Mouse (Mus musculus): Measurements from ENCODE around the gene Ptges3l. TPM values are rescaled to one million over a fixed set of nuclear protein-coding genes. Genes with fewer than 3 reads are reported as not detected.

The Ptges3l gene
- polyA plus RNA-seq, 1 experiment from 2014 or later, result 57.6 TPM

GRCm38 (mm10) chr11:101433396-101433795, 8.3 kb upstream of the Ptges3l start:
- Histone ChIP-seq H3K4me1 (no peaks in the 10 kb centered on the region), H3K36me3 (peaks cover 70% of the 10 kb centered on the region)
- 91% methylated on average over 13 of the region's 13 CpGs for WGBS

DNA sequence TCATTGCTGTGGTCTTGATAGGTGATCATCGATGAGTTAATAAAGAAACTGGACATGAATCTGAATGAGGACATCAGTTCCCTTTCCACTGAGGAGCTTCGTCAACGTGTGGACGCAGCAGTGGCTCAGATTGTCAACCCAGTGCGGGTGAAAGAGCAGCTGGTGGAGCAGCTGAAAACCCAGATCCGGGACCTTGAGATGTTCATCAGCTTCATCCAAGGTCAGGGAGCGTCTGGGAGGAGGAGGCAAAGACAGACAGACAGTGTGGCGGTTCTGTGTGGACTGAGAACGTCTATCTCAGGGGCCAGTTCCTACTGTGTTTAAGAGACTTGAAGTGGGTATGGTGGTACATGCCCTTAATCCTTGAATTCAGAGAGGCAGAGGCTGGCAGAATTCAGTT, 6.2 kb upstream of the Ptges3l start:
- no peaks in the 10 kb centered on the region for H3K9me3 ChIP-seq
- peaks cover 70% of the 10 kb centered on the region for H3K36me3 ChIP-seq
- no peak for DNase-seq (ENCODE audit: low spot score)
- no peaks in the 10 kb centered on the region for H3K27me3 ChIP-seq (ENCODE audit: insufficient read depth, poor library complexity, severe bottlenecking)
- no peak overlapping the region for H3K4me3 ChIP-seq
- H3K27ac ChIP-seq, result no peak overlapping the region
- 90% methylated on average over 9 of the region's 9 CpGs for WGBS
- peaks cover 8% of the 10 kb centered on the region for H3K4me1 ChIP-seq

More at GRCm38 (mm10) chr11:101433396-101433795, 8.3 kb upstream of the Ptges3l start:
- no peak overlapping the region for H3K4me3 ChIP-seq
- no peak for DNase-seq (ENCODE audit: low spot score)
- no peaks in the 10 kb centered on the region for H3K27me3 ChIP-seq (ENCODE audit: insufficient read depth, poor library complexity, severe bottlenecking)
- no peaks in the 10 kb centered on the region for H3K9me3 ChIP-seq
- H3K27ac ChIP-seq, result no peak overlapping the region

DNA sequence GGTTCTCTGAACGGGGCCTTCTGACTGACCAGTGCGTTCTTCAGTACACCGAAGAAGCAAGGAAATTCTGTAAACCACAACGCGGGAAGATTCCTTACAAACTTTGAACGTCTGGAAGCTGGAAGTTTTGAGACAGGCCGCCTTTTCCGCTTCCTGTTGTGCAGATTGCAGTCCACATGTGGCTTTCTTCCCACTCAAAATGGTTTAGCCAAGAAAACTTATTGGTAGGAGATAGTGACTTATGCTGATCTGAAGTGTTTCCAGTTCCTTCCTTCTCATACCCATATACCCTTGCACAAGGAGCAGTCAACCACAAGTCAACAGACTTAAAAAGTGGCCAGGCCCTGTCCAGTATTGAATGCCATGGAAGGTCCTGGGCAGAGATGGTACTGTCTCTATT, 1.0 kb upstream of the Ptges3l start:
- peaks cover 33% of the 10 kb centered on the region for H3K36me3 ChIP-seq
- H3K4me1 ChIP-seq, result peaks cover 23% of the 10 kb centered on the region
- peak overlapping the region; percentile 96 for H3K4me3 ChIP-seq
- H3K27ac ChIP-seq, result no peak overlapping the region
- 64% methylated on average over 8 of the region's 8 CpGs for WGBS
- no peak for DNase-seq (ENCODE audit: low spot score)
- H3K9me3 ChIP-seq, result no peaks in the 10 kb centered on the region
- no peaks in the 10 kb centered on the region for H3K27me3 ChIP-seq (ENCODE audit: insufficient read depth, poor library complexity, severe bottlenecking)

DNA sequence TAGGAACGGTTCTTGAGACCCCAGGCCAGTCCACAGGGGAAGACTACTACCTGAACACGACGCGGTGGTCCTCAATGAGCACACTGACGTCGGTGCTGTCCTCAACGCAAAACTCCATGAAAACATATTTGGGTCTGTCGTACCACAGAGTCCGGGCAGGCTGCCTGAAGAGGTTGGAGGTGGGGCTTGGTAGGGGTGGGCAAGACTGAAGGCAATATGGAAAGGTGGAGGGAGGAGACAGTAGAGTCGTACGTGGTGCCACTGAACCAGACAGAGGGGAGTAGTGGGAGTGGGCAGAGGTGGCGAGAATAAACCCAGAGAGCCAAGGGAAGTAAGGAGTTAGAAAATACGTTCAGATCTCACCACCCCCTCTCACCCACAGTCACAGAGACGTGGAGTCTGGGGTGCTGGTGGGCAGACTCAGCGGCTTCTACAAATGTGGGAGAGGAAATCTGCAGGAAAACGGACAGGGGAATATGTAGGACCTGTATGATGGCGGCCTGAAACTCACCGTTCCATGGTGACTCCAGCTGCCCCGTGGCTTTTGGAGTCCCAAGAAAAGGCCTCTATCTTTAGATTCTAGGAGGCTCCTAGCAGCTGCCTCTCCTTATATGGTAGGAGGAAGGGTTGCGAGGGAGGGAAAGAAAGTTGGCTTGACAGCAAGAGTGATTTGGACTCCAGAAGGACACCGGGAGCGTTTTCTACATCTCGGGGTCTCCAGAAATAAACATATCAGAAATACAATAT, 855 bp downstream of the Ptges3l start, which contains the start of gene Gm27029:
Gm27029 (minus strand) TSS at position 692 of the 747 bp plus-strand sequence.
- 4% methylated on average over 23 of the region's 23 CpGs for WGBS
- peaks cover 30% of the 10 kb centered on the region for H3K36me3 ChIP-seq
- peaks cover 23% of the 10 kb centered on the region for H3K4me1 ChIP-seq
- no peaks in the 10 kb centered on the region for H3K9me3 ChIP-seq
- H3K27ac ChIP-seq, result peak within 1 kb of the TSS; percentile 93
- H3K27me3 ChIP-seq (ENCODE audit: insufficient read depth, poor library complexity, severe bottlenecking), result no peaks in the 10 kb centered on the region
- H3K4me3 ChIP-seq, result peak within 1 kb of the TSS; percentile 96
- peak; percentile 86 for DNase-seq (ENCODE audit: low spot score)

DNA sequence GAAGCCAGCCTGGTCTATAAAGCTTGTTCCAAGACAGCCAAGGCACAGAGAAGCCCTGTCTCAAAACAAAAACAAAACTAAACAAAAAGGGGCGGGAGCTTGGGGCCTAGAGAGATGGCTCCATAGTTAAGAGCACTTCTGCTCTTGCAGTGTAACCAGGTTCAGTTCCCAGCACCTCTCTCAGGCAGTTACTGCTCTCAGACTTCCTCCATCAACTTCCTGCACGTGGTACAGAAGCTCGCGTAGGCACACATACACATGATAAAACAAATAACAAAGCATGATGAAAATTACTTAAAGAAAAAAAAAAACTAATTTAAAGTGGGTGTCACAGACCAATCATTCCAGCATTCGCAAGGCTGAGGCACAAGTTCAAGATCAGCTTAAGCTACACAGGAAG, 5.0 kb downstream of the Ptges3l start:
- WGBS, result 81% methylated on average over 5 of the region's 5 CpGs
- Histone ChIP-seq H3K36me3 (peaks cover 28% of the 10 kb centered on the region), H3K4me1 (peaks cover 14% of the 10 kb centered on the region), H3K9me3 (no peaks in the 10 kb centered on the region), H3K4me3 (no peak overlapping the region), H3K27ac (no peak overlapping the region), H3K27me3 (ENCODE audit: insufficient read depth, poor library complexity, severe bottlenecking) (no peaks in the 10 kb centered on the region)
- DNase-seq (ENCODE audit: low spot score), result no peak

DNA sequence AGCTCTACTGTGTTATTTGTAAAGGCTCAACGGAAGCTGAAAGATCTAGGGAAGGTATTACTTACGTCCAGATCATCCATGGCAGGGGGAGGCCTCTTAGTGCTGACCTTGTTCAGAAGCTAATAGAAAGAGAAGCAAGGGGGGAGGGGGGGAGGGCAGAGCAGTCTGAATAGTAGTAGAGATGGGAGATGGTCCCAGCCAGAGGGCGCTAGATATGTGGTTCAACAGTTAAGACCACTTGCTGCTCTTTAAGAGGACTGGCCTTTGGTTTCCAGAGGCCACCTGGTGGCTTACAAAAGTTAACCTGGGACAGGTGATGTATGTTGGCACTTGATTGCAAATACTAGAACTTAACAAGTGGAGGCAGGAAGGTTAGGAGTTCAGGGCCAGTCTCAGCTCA, 5.5 kb downstream of the Ptges3l start:
- no peak for DNase-seq (ENCODE audit: low spot score)
- H3K4me1 ChIP-seq, result peaks cover 14% of the 10 kb centered on the region
- H3K36me3 ChIP-seq, result peaks cover 28% of the 10 kb centered on the region
- WGBS, result 26% methylated on average over 3 of the region's 3 CpGs
- no peaks in the 10 kb centered on the region for H3K27me3 ChIP-seq (ENCODE audit: insufficient read depth, poor library complexity, severe bottlenecking)
- H3K4me3 ChIP-seq, result no peak overlapping the region
- no peak overlapping the region for H3K27ac ChIP-seq
- no peaks in the 10 kb centered on the region for H3K9me3 ChIP-seq

DNA sequence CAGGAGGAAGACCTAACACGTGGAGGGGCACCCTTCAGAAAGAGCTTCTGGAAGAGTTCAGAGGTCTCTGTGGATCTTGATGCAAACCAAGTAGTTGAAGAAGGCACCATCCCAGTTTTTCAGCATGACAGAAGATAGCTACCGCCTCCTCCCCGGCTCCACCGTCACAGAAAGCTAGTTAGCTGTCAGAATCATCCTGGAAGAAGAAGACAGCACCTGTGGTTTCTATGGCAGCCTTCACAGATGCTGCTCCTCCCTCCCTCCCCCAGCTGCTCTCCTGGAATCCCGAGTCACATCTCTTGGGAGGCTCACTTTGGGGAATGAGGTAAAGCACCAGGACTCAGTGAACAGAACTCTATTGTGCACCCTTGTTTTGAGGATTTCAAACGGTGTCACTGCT, 6.1 kb downstream of the Ptges3l start:
- Histone ChIP-seq H3K4me1 (peaks cover 11% of the 10 kb centered on the region), H3K36me3 (peaks cover 29% of the 10 kb centered on the region), H3K27me3 (ENCODE audit: insufficient read depth, poor library complexity, severe bottlenecking) (no peaks in the 10 kb centered on the region), H3K4me3 (no peak overlapping the region), H3K27ac (no peak overlapping the region), H3K9me3 (no peaks in the 10 kb centered on the region)
- no peak for DNase-seq (ENCODE audit: low spot score)
- WGBS, result 58% methylated on average over 6 of the region's 6 CpGs

DNA sequence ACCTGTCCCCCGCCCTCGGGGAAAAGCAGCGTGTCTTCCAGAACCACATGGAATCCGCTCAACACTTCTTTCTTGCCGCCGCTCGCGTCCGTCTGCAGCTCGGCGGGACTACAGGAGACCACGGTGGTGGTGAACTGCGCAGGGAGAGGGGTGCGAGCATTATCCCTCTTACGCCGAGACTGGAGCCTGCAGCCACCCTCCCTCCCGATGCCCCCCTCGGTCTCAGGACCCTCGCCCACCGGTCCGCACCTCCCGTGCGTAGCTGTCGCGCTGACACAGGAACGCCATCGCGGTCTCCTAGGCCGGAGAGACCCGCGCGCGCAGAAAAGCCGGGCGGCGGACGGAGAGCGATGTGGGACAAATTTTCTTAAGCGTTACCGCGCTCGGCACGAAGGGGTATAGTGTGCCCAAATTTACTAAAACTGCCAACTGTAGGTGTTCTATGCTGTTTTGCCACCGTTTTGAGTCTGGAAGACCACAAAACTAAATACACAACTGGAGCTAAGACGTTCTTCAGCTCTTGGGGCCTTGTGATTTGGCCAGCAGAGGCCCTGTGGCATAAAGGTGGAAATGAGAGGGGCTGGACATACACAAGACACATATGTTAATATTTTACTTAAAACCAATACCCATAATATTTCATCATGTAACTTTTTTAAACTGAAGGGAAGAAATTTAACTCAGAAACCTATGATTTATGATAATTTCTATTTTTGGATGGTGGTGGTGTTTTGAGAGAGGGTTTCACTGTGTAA, 7.9 kb downstream of the Ptges3l start, which contains the start of gene Aarsd1:
Aarsd1 (minus strand) TSS at position 515 of the 755 bp plus-strand sequence.
- H3K27ac ChIP-seq, result peak within 1 kb of the TSS; percentile 93
- H3K4me1 ChIP-seq, result peaks cover 6% of the 10 kb centered on the region
- H3K36me3 ChIP-seq, result peaks cover 46% of the 10 kb centered on the region
- H3K4me3 ChIP-seq, result peak within 1 kb of the TSS; percentile 91
- WGBS, result under 1% methylated on average over 45 of the region's 45 CpGs
- no peaks in the 10 kb centered on the region for H3K9me3 ChIP-seq
- peak; percentile 90 for DNase-seq (ENCODE audit: low spot score)
- no peaks in the 10 kb centered on the region for H3K27me3 ChIP-seq (ENCODE audit: insufficient read depth, poor library complexity, severe bottlenecking)

- no peak for DNase-seq (ENCODE audit: low spot score)
- Histone ChIP-seq H3K27me3 (ENCODE audit: insufficient read depth, poor library complexity, severe bottlenecking) (no peaks in the 10 kb centered on the region), H3K4me1 (peaks cover 6% of the 10 kb centered on the region), H3K27ac (peak overlapping the region; percentile 93), H3K9me3 (no peaks in the 10 kb centered on the region), H3K4me3 (peak overlapping the region; percentile 91), H3K36me3 (peaks cover 48% of the 10 kb centered on the region)
- 3% methylated on average over 11 of the region's 11 CpGs for WGBS
These were observed 8.6 kb downstream of the Ptges3l start for GRCm38 (mm10) chr11:101416433-101417100.

GRCm38 (mm10) chr11:101415306-101415705, 9.8 kb downstream of the Ptges3l start:
- H3K4me3 ChIP-seq, result no peak overlapping the region
- no peaks in the 10 kb centered on the region for H3K27me3 ChIP-seq (ENCODE audit: insufficient read depth, poor library complexity, severe bottlenecking)
- 90% methylated on average over 2 of the region's 2 CpGs for WGBS
- H3K9me3 ChIP-seq, result no peaks in the 10 kb centered on the region
- no peak for DNase-seq (ENCODE audit: low spot score)
- H3K27ac ChIP-seq, result no peak overlapping the region
- peaks cover 6% of the 10 kb centered on the region for H3K4me1 ChIP-seq
- H3K36me3 ChIP-seq, result peaks cover 50% of the 10 kb centered on the region

DNA sequence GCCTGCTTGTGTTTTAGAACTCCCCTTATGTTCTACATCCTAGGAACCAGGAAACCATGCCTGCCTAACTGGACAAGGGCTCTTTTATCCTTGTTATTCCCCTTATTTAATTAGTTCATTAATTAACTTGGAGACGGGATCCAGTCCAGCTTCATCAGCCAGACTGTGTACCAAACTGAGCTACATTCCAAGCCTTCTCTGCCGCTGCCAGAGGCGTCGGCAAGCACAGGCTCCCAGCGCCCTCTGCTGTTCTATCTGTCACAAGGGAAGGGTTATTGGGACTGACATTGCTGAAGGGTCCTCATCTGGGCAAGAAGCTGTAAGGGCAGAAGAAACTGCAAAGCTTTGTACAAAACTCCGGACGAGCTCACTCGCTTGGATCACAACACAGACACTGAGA, 30.0 kb downstream of the Ptges3l start:
- Histone ChIP-seq H3K4me1 (no peaks in the 10 kb centered on the region), H3K27ac (no peak overlapping the region), H3K4me3 (no peak overlapping the region), H3K9me3 (no peaks in the 10 kb centered on the region), H3K27me3 (ENCODE audit: insufficient read depth, poor library complexity, severe bottlenecking) (no peaks in the 10 kb centered on the region), H3K36me3 (no peaks in the 10 kb centered on the region)
- peak; percentile 89 for DNase-seq (ENCODE audit: low spot score)
- 6% methylated on average over 8 of the region's 8 CpGs for WGBS

DNA sequence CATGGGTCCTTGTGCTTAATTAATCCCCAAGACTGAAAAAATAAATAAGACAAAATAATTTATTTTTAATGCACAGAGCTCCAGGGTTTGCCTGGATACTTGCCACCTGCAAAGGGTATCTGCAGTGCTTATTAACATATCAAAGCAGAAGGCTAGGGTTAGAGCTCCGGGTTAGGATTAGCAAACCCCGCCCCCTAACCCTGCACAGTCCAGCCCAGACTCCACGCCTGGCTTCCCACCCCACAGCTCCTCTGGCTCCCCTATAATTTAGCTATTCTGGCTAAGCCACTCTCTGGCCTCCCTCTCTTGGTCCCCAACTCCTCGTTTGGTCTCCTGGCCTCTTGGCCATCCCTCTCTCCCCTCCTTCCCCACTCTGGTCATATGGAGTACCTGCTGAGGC, 43.3 kb downstream of the Ptges3l start:
- H3K27ac ChIP-seq, result no peak overlapping the region
- DNase-seq (ENCODE audit: low spot score), result no peak
- H3K4me3 ChIP-seq, result no peak overlapping the region
- no peaks in the 10 kb centered on the region for H3K36me3 ChIP-seq
- WGBS, result 29% methylated on average over 4 of the region's 4 CpGs
- no peaks in the 10 kb centered on the region for H3K4me1 ChIP-seq
- no peaks in the 10 kb centered on the region; the same call in 1 of the 2 replicates for H3K27me3 ChIP-seq (ENCODE audit: insufficient read depth, poor library complexity, severe bottlenecking)
- H3K9me3 ChIP-seq, result no peaks in the 10 kb centered on the region

GRCm38 (mm10) chr11:101378926-101379325, 46.2 kb downstream of the Ptges3l start:
- no peaks in the 10 kb centered on the region for H3K4me1 ChIP-seq
- no peaks in the 10 kb centered on the region; the same call in 1 of the 2 replicates for H3K27me3 ChIP-seq (ENCODE audit: insufficient read depth, poor library complexity, severe bottlenecking)
- no peak for DNase-seq (ENCODE audit: low spot score)
- H3K27ac ChIP-seq, result no peak overlapping the region
- no peak overlapping the region for H3K4me3 ChIP-seq
- H3K9me3 ChIP-seq, result no peaks in the 10 kb centered on the region
- no peaks in the 10 kb centered on the region for H3K36me3 ChIP-seq
- 76% methylated on average over 6 of the region's 6 CpGs for WGBS

Data from heart, embryonic 10.5 days (tissue).